Mouse (Mus musculus) cerebellum, adult (tissue): ENCODE results near the gene Fsd2.

Source experiments
- ATAC-seq: cut with Nextera tagmentation; 2 replicates; pipeline ENCODE4 v1.9.2; 2017; ENCODE audit warnings: mild to moderate bottlenecking, moderate library complexity, mixed read lengths; ENCODE audit not compliant: insufficient number of reproducible peaks, low FRiP score, low TSS enrichment

Gene Fsd2

GRCm38 (mm10) chr7:81566892-81567291 is at the start of gene Fsd2:
Gene Fsd2, minus strand, starts transcription at chr7:81566944.
- no peak for ATAC-seq

- ATAC-seq, result no peak
Measured at GRCm38 (mm10) chr7:81615031-81615430, 48.3 kb upstream of the Fsd2 start.

GRCm38 (mm10) chr7:81612856-81613635 is 46.3 kb upstream of the Fsd2 start:
- ATAC-seq, result no peak

GRCm38 (mm10) chr7:81610125-81610524 is 43.4 kb upstream of the Fsd2 start:
- ATAC-seq, result no peak

- no peak for ATAC-seq
Measured at GRCm38 (mm10) chr7:81606452-81606851, 39.7 kb upstream of the Fsd2 start.

- no peak for ATAC-seq
Measured at GRCm38 (mm10) chr7:81605489-81605888, 38.7 kb upstream of the Fsd2 start.

- ATAC-seq, result no peak
Measured at GRCm38 (mm10) chr7:81604991-81605390, 38.2 kb upstream of the Fsd2 start.

GRCm38 (mm10) chr7:81599379-81600280 is 32.9 kb upstream of the Fsd2 start:
- ATAC-seq, result no peak

GRCm38 (mm10) chr7:81597660-81598059 is 30.9 kb upstream of the Fsd2 start:
- no peak for ATAC-seq

- ATAC-seq, result no peak
Measured at GRCm38 (mm10) chr7:81596086-81596485, 29.3 kb upstream of the Fsd2 start.

- no peak for ATAC-seq
Measured at GRCm38 (mm10) chr7:81595056-81595455, 28.3 kb upstream of the Fsd2 start.

- no peak for ATAC-seq
Measured at GRCm38 (mm10) chr7:81593387-81593786, 26.6 kb upstream of the Fsd2 start.

GRCm38 (mm10) chr7:81592686-81593085 is 25.9 kb upstream of the Fsd2 start:
- ATAC-seq, result no peak

- no peak for ATAC-seq
Measured at GRCm38 (mm10) chr7:81587238-81587637, 20.5 kb upstream of the Fsd2 start.

GRCm38 (mm10) chr7:81585326-81585725 is 18.6 kb upstream of the Fsd2 start:
- no peak for ATAC-seq

- ATAC-seq, result no peak
Measured at GRCm38 (mm10) chr7:81583512-81583911, 16.8 kb upstream of the Fsd2 start.

- ATAC-seq, result no peak
Measured at GRCm38 (mm10) chr7:81579312-81579711, 12.6 kb upstream of the Fsd2 start.

GRCm38 (mm10) chr7:81578413-81578812 is 11.7 kb upstream of the Fsd2 start:
- no peak for ATAC-seq

- no peak for ATAC-seq
Measured at GRCm38 (mm10) chr7:81577872-81578271, 11.1 kb upstream of the Fsd2 start.

GRCm38 (mm10) chr7:81575606-81576005 is 8.9 kb upstream of the Fsd2 start:
- no peak for ATAC-seq

GRCm38 (mm10) chr7:81573821-81574220 is 7.1 kb upstream of the Fsd2 start:
- ATAC-seq, result no peak
